Mouse (Mus musculus) brown adipose tissue, adult 24 weeks (tissue): ENCODE results near the gene Gm12569. TPM values are rescaled to one million over a fixed set of nuclear protein-coding genes. Genes with fewer than 3 reads are reported as not detected.

Experiments
- H3K27ac ChIP-seq: fragments of 200-500 bp; replicated peaks from 2 replicates; pipeline ENCODE4 v1.5.1; 2012; ENCODE audit warnings: low read depth, mild to moderate bottlenecking, low read length
- H3K4me1 ChIP-seq: fragments of 200-500 bp; 2 replicates; pipeline ENCODE4 v1.6.1; 2012; ENCODE audit warnings: low read length, mixed read lengths; ENCODE audit not compliant: control insufficient read depth, insufficient read depth, insufficient read length
- H3K4me3 ChIP-seq: fragments of 200-500 bp; 2 replicates; pipeline ENCODE4 v1.5.1; 2012; ENCODE audit warnings: low read depth, mild to moderate bottlenecking, low read length, moderate library complexity; ENCODE audit not compliant: insufficient read depth
- polyA plus RNA-seq: library from polyadenylated mRNA; stranded (reverse); fragments of >200 nt; gene quantifications from 2 replicates; pipeline ENCODE4 v1.2.4, GENCODE M21; 2012; ENCODE audit not compliant: missing spikeins, insufficient read depth, insufficient read length

Gm12569 gene
- not detected in 2 replicates for polyA plus RNA-seq

GRCm38 (mm10) chr11:51220308-51220707 is at the start of gene Gm12569:
Gene Gm12569 (plus strand): TSS chr11:51220473.
- Histone ChIP-seq H3K27ac (no peak within 1 kb of the TSS), H3K4me1 (no peaks in the 10 kb centered on the region), H3K4me3 (no peak within 1 kb of the TSS)

DNA sequence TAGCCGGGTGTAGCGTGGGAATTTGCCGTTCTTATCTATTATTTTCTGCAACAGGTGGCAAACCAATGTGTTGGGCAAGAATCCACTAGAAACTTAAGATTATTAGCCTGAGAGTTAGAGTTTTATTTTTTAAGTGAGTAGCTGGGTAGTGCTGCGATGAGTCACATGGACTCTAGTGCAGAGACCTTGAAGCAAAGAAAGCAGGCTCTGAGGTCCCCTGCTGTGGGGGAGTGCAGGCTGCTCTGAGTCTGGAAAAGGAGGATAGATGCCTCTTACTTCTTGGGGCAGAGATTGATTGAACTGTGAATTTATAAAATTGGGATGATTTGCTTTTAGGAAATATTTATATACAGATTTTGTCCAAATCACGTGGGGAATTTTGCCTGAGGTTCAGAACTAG is 17.5 kb upstream of the Gm12569 start:
- H3K4me3 ChIP-seq = no peak overlapping the region
- H3K27ac ChIP-seq = no peak overlapping the region
- no peaks in the 10 kb centered on the region for H3K4me1 ChIP-seq

DNA sequence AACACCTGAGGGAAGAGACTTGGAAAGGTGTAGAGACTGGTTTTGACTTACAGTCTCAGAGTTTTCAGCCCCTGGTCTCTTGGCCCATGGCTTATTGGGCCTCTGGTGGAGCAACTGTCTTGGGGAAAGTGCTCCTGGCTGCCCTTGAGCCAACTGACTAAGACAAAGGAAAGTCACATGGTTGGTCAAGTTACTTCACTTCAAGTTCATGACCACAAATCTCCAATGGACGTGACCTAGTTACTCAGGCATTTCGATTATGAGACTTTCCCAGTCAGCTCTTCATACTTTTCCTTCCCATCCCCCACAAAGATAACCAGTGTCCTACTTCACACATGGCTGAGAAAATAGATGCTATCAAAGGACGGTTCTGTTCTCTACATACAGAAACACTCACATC is 12.5 kb upstream of the Gm12569 start:
- no peak overlapping the region for H3K27ac ChIP-seq
- H3K4me3 ChIP-seq = no peak overlapping the region
- H3K4me1 ChIP-seq = no peaks in the 10 kb centered on the region

GRCm38 (mm10) chr11:51211426-51211825 is 8.8 kb upstream of the Gm12569 start:
- H3K4me1 ChIP-seq = no peaks in the 10 kb centered on the region
- H3K4me3 ChIP-seq = no peak overlapping the region
- no peak overlapping the region for H3K27ac ChIP-seq

DNA sequence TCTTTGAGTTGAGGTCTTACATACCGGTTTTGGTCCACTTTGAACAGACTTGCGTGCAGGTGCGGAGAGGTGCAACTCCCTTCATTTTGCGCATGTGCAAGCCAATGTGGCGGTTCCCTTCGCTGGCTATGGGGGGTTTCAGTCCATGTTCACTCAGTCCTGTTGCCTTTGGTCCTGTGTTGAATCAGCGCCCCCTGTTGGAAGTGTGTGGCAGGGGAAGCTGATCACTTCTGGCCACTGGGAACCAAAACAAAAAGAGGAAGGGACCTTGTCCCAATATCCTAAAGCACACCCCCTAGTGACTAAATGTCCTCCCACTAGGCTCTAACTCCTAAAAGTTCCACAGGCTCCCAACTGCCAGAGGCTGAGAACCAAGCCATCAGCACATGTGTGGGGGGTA is 6.3 kb upstream of the Gm12569 start:
- Histone ChIP-seq H3K4me1 (no peaks in the 10 kb centered on the region), H3K27ac (no peak overlapping the region), H3K4me3 (no peak overlapping the region)

DNA sequence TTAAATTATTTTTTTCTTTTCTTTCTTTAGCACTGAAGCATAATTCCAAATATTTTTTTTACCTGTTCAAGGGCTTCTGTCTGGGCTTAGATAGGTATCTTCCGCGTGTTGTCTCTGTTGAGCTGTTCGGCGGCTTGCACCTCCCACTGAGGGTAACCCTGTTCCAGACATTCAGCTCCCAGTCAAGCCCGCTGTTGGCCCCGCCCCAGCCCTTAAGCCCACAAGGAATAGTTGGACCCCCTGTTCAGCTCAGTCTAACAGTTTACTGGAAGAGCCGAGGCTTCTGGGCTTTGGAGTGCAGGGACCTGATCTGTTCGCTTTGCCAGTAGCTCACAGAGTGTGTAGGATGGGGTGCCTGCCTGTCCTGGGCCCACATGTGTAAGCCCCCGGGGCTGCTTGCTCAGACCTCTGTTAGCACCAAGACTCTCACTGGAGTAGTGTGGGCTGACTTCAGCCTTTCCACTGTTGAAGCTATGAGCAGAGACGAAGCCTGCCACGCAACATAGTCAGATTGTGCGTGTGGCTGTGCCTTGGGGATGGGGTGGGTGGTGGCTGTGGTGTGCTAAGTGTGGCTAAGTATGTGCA is 785 bp upstream of the Gm12569 start:
- no peak overlapping the region for H3K4me3 ChIP-seq

GRCm38 (mm10) chr11:51227104-51227503 is 6.8 kb downstream of the Gm12569 start:
- no peak overlapping the region for H3K27ac ChIP-seq
- no peak overlapping the region for H3K4me3 ChIP-seq
- H3K4me1 ChIP-seq = no peaks in the 10 kb centered on the region

More for the DNA sequence above, 785 bp upstream of the Gm12569 start:
- Histone ChIP-seq H3K27ac (no peak overlapping the region), H3K4me1 (no peaks in the 10 kb centered on the region)

- H3K4me3 ChIP-seq = no peak overlapping the region
- no peaks in the 10 kb centered on the region for H3K4me1 ChIP-seq
- H3K27ac ChIP-seq = no peak overlapping the region
Observed at GRCm38 (mm10) chr11:51234626-51235025, 14.4 kb downstream of the Gm12569 start.

- no peak overlapping the region for H3K27ac ChIP-seq
- no peak overlapping the region for H3K4me3 ChIP-seq
- no peaks in the 10 kb centered on the region for H3K4me1 ChIP-seq
Observed at GRCm38 (mm10) chr11:51242897-51243296, 22.6 kb downstream of the Gm12569 start.

DNA sequence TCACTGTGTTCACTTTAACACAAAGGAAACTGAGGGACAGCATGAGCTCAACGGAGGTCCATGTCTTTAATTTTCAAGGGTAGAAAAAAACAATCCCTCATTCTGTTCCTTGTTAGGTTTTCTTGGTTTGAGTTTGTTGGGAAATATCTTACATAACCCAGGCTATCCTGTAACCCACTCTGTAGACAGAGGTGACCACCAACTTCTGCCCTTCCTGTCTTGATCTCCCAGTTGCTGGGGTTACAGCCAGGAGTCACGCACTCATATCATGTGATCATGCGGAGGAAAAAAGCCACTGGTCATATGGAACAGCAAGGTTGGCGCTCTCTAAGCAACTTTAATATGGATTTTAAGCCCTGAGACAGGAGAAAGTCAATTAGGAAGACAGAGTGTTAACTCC is 36.7 kb downstream of the Gm12569 start:
- Histone ChIP-seq H3K27ac (no peak overlapping the region), H3K4me3 (no peak overlapping the region), H3K4me1 (no peaks in the 10 kb centered on the region)

DNA sequence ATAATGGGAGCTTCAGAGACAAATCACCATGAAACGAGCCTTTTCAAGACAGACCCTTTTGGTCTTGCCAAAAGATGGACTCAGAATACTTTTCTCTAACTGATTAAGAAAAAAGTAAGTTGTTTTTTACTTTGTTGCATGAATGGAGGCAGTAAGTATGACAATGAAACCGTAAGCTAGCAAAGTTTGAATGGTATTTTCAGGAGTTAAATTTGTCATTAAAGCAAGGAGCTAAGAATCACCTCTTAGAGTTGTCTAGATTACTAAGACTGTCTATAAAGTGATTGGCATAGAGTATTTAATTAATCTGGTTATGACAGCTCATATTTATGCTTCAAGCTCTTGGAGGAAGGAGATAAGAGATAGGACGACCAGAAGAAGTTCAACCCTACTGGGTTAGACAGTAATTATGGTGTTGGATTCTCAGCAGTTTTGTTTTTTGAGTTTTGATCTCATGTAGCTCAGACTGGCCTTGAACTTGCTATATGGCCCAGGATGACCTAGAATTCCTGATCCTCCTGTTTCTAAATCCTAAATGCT is 41.5 kb downstream of the Gm12569 start, which contains the start of gene Clk4:
TSS of gene Clk4 (plus strand) at position 51 of the 540 bp plus-strand sequence.
- Histone ChIP-seq H3K27ac (peak within 1 kb of the TSS; percentile 7; the same call in 1 of the 2 replicates), H3K4me1 (peaks cover 2% of the 10 kb centered on the region; the same call in 1 of the 2 replicates), H3K4me3 (peak within 1 kb of the TSS; percentile 62)

GRCm38 (mm10) chr11:51262342-51263285 is 42.3 kb downstream of the Gm12569 start, which contains the start of gene BC049762:
Gene BC049762 (minus strand): TSS chr11:51263046.
- peak within 1 kb of the TSS; percentile 96 for H3K27ac ChIP-seq
- peaks cover 2% of the 10 kb centered on the region; the same call in 1 of the 2 replicates for H3K4me1 ChIP-seq
- peak within 1 kb of the TSS; percentile 89 for H3K4me3 ChIP-seq

- H3K4me1 ChIP-seq = peaks cover 2% of the 10 kb centered on the region; the same call in 1 of the 2 replicates
- H3K27ac ChIP-seq = peak overlapping the region; percentile 96
- peak overlapping the region; percentile 89 for H3K4me3 ChIP-seq
Observed at GRCm38 (mm10) chr11:51263286-51263831, 43.1 kb downstream of the Gm12569 start.

DNA sequence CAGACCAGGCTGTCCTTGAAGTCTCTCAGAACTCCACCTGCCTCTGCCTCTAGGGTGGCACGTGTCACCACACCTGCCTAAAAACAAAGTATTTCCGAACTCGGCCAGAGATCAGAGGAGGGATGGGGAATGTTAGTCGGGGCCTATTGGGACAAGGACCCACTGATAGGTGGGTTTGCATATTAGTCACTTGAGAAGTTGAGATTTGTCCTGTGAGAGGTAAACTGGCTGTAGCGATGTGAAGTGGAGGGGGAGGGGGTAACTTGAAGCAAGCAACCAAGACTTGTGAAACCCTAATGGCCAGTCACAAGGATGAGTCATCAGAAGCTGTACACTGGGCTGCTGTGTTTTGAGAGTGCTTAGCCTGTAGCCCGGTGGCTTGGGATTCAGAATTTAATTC is 44.1 kb downstream of the Gm12569 start:
- H3K27ac ChIP-seq = peak overlapping the region; percentile 70
- peaks cover 2% of the 10 kb centered on the region; the same call in 1 of the 2 replicates for H3K4me1 ChIP-seq
- peak overlapping the region; percentile 89 for H3K4me3 ChIP-seq

DNA sequence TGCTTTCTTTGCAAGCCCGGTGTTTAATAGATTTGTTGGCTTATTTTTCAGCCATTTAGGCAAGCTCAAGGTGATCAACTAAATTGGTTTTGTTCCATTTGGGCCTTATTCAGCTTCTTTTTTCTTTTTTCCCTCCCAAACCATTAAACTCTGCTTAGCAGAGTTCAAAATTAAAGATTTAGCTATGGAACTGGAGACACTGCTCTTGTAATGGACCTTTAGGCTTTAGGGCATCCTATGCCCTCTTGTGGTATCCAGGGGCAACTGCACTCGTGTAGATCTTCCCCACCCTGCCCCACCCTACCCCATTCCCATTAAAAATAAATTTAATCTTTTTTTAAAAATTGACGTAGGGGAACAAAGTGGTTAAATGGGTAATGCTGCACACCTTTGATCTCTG is 45.1 kb downstream of the Gm12569 start:
- no peak overlapping the region; the same call in 1 of the 2 replicates for H3K27ac ChIP-seq
- no peak overlapping the region; the same call in 1 of the 2 replicates for H3K4me3 ChIP-seq
- peaks cover 2% of the 10 kb centered on the region; the same call in 1 of the 2 replicates for H3K4me1 ChIP-seq
